Mouse (Mus musculus) cortical plate, adult 2 months (tissue): ENCODE data around the gene Gcg.

Experiments
- CTCF ChIP-seq: fragments of 200-500 bp; IDR thresholded peaks from 2 replicates; pipeline ENCODE4 v1.5.1; 2011; ENCODE audit warnings: mild to moderate bottlenecking, control low read depth, low read length; ENCODE audit not compliant: insufficient read depth; ENCODE audit errors: extremely low read depth
- POLR2A ChIP-seq: fragments of 200-500 bp; IDR thresholded peaks from 2 replicates; pipeline ENCODE4 v1.6.1; 2011; ENCODE audit warnings: mild to moderate bottlenecking, low read length, control low read depth; ENCODE audit not compliant: insufficient read depth; ENCODE audit errors: extremely low read depth

GRCm38 (mm10) chr2:62459241-62460174 lies 23.9 kb downstream of the Gcg start:
- no peak for TF ChIP-seq POLR2A
- no peak for TF ChIP-seq CTCF
